11 mouse cellular contexts compared by ENCODE assay signal in genomic region chr19:58759423-58759822, GRCm38 (mm10). TPM values are rescaled to one million over a fixed set of nuclear protein-coding genes. Genes with fewer than 3 reads are reported as not detected.
DNase-seq lines count a peak whose midpoint lies in the region; ATAC-seq and TF ChIP-seq lines count a peak whose summit lies in the region.
"Had no signal": no experiment of that assay in that cellular context is flagged by ENCODE, and none has a peak within 500 bp of the region (broad histone marks: within the 10 kb centered on the region; RNA-seq: fewer than 3 reads in every experiment).

Gene Pnliprp2, plus strand, starts transcription at chr19:58759719.

- H3K27ac ChIP-seq in kidney, embryonic 15.5 days, result no peak within 1 kb of the TSS
- H3K27ac ChIP-seq in lung, postnatal 0 days (ENCODE audit: low read length), result no peak within 1 kb of the TSS
- H3K27ac ChIP-seq in forebrain, embryonic 11.5 days (ENCODE audit: low read depth, low read length), result no peak within 1 kb of the TSS

- peak; percentile 43 for DNase-seq in adrenal gland, postnatal 14 days
- DNase-seq in adrenal gland, adult 18-20 months (ENCODE audit: low spot score in 2 of 2), result no peak
- peak; percentile 21 for DNase-seq in ES-CJ7 (ENCODE audit: low read depth, low spot score)
- DNase-seq in lung, postnatal 0 days (ENCODE audit: low spot score), result peak; percentile 43
- DNase-seq in ovary, postnatal 36 days (ENCODE audit: low spot score), result no peak
- DNase-seq in left cerebral cortex, adult 8-10 months (ENCODE audit: low spot score in 2 of 2), result no peak
- no peak for DNase-seq in forebrain, embryonic 11.5 days (ENCODE audit: low spot score)

- peaks cover 5% of the 10 kb centered on the region; the same call in 1 of the 2 replicates for H3K4me1 ChIP-seq in kidney, embryonic 15.5 days
- H3K4me1 ChIP-seq in lung, postnatal 0 days (ENCODE audit: insufficient read depth, low read depth, low read length), result no peaks in the 10 kb centered on the region
- H3K4me1 ChIP-seq in forebrain, embryonic 11.5 days (replicated peaks; ENCODE audit: control insufficient read depth, insufficient read depth, low read length), result no peaks in the 10 kb centered on the region

- no peak within 1 kb of the TSS for H3K4me2 ChIP-seq in kidney, embryonic 15.5 days
- H3K4me2 ChIP-seq in lung, postnatal 0 days (replicated peaks; ENCODE audit: low read depth, low read length), result no peak within 1 kb of the TSS
- H3K4me2 ChIP-seq in forebrain, embryonic 11.5 days (ENCODE audit: low read depth, low read length, severe bottlenecking), result no peak within 1 kb of the TSS

- H3K27me3 ChIP-seq in kidney, embryonic 15.5 days, result 0 out of 2 replicates have a peak, but pooled peaks cover 3% of the 10 kb centered on the region
- no peaks in the 10 kb centered on the region for H3K27me3 ChIP-seq in lung, postnatal 0 days (replicated peaks; ENCODE audit: insufficient read depth, low read length)
- no peaks in the 10 kb centered on the region for H3K27me3 ChIP-seq in forebrain, embryonic 11.5 days (ENCODE audit: control insufficient read depth, insufficient read depth, low read length)

- WGBS in kidney, embryonic 15.5 days, result 38% methylated on average over 9 of the region's 9 CpGs
- WGBS in lung, postnatal 0 days, result 38% methylated on average over 9 of the region's 9 CpGs
- WGBS in forebrain, embryonic 11.5 days, result 66% methylated on average over 9 of the region's 9 CpGs

- TF ChIP-seq CTCF in lung, postnatal 0 days (IDR thresholded peaks at IDR 0.05), result no peak

- H3K9me3 ChIP-seq in kidney, embryonic 15.5 days (replicated peaks), result no peaks in the 10 kb centered on the region
- H3K9me3 ChIP-seq in lung, postnatal 0 days (ENCODE audit: low read length), result no peaks in the 10 kb centered on the region
- H3K9me3 ChIP-seq in forebrain, embryonic 11.5 days (ENCODE audit: control insufficient read depth, low read length), result no peaks in the 10 kb centered on the region

- no peak within 1 kb of the TSS for H3K9ac ChIP-seq in kidney, embryonic 15.5 days
- H3K9ac ChIP-seq in lung, postnatal 0 days (replicated peaks; ENCODE audit: low read depth), result no peak within 1 kb of the TSS
- H3K9ac ChIP-seq in forebrain, embryonic 11.5 days (ENCODE audit: low read length), result no peak within 1 kb of the TSS

- TF ChIP-seq EP300 in lung, postnatal 0 days (IDR thresholded peaks at IDR 0.05), result no peak

- ATAC-seq in kidney, embryonic 15.5 days (replicated peaks; ENCODE audit: low FRiP score), result peak; percentile 75
- ATAC-seq in lung, postnatal 0 days, result peak; percentile 87
- no peak for ATAC-seq in forebrain, embryonic 11.5 days (replicated peaks; ENCODE audit: low FRiP score)

- no peaks in the 10 kb centered on the region for H3K36me3 ChIP-seq in kidney, embryonic 15.5 days
- no peaks in the 10 kb centered on the region for H3K36me3 ChIP-seq in lung, postnatal 0 days (ENCODE audit: insufficient read depth, low read length)
- no peaks in the 10 kb centered on the region for H3K36me3 ChIP-seq in forebrain, embryonic 11.5 days (ENCODE audit: control insufficient read depth, insufficient read depth, low read length)

- H3K4me3 ChIP-seq in kidney, embryonic 15.5 days (replicated peaks), result no peak within 1 kb of the TSS
- H3K4me3 ChIP-seq in lung, postnatal 0 days (ENCODE audit: low read depth, low read length), result no peak within 1 kb of the TSS
- no peak within 1 kb of the TSS for H3K4me3 ChIP-seq in forebrain, embryonic 11.5 days (ENCODE audit: low read depth, low read length)

RNA-seq across cellular contexts. Expression of gene Pnliprp2, which starts in this region (rescaled TPM):
- total RNA-seq in adrenal gland, postnatal 14 days (2021), result not detected in 2 replicates
- not detected for total RNA-seq in adrenal gland, adult 18-20 months (2021)
- 0.31 and 0.44 TPM in 2 replicates for polyA plus RNA-seq in kidney, embryonic 15.5 days (2015; fragmentation: Nextera tagmentation; extraction: Ambion mirVana)
- polyA plus RNA-seq in lung, postnatal 0 days (2015; fragmentation: Nextera tagmentation; extraction: Ambion mirVana), result 0.10 and 0.23 TPM in 2 replicates
- not detected for total RNA-seq in left cerebral cortex, adult 8-10 months (2022)
- polyA plus RNA-seq in forebrain, embryonic 11.5 days (2014; fragmentation: Nextera tagmentation; extraction: Ambion mirVana), result not detected in 2 replicates
- total RNA-seq: heart, postnatal 25 days had no signal
- polyA plus RNA-seq: C2C12; midbrain, postnatal 0 days had no signal

Comparison
In these comparisons a context has a peak if more than half of its experiments do, and no peak if none do; other contexts are left out.
1. Peak in DNase-seq in adrenal gland, postnatal 14 days; RNA of the gene not detected or under 1 TPM.
2. Peak in ATAC-seq in kidney, embryonic 15.5 days; RNA of the gene not detected or under 1 TPM.
3. Peak in DNase-seq and ATAC-seq in lung, postnatal 0 days; RNA of the gene not detected or under 1 TPM.